Mouse (Mus musculus) c-Kit-positive CD71-positive TER-119-positive erythroid progenitor cells, embryonic 14.5 days (primary cell): ENCODE data around the gene Wipf1.
"Not testable (repeated sequence)": the region's sequence is repeated elsewhere in the genome, so short reads cannot be mapped to it uniquely, and the experiment has no call there.

Experiments
- DNase-seq: peaks from one replicate; pipeline ENCODE4 v3.0.0-alpha.2; 2013; ENCODE audit warnings: low spot score

Gene Wipf1

GRCm38 (mm10) chr2:73507886-73508285 lies 21.6 kb downstream of the Wipf1 start:
- no peak for DNase-seq

GRCm38 (mm10) chr2:73506337-73506736 lies 23.2 kb downstream of the Wipf1 start:
- not testable (repeated sequence) for DNase-seq

- DNase-seq: peak; percentile 34
Observed at GRCm38 (mm10) chr2:73502863-73503429, 26.6 kb downstream of the Wipf1 start.

GRCm38 (mm10) chr2:73500864-73501263 lies 28.7 kb downstream of the Wipf1 start:
- no peak for DNase-seq

- no peak for DNase-seq
Observed at GRCm38 (mm10) chr2:73498322-73498721, 31.2 kb downstream of the Wipf1 start.

- no peak for DNase-seq
Observed at GRCm38 (mm10) chr2:73497572-73497971, 32.0 kb downstream of the Wipf1 start.

GRCm38 (mm10) chr2:73496944-73497343 lies 32.6 kb downstream of the Wipf1 start:
- DNase-seq: peak; percentile 35

GRCm38 (mm10) chr2:73496329-73496685 lies 33.2 kb downstream of the Wipf1 start:
- no peak for DNase-seq

GRCm38 (mm10) chr2:73495617-73496328 lies 33.8 kb downstream of the Wipf1 start:
- DNase-seq: peak; percentile 25

- DNase-seq: no peak
Observed at GRCm38 (mm10) chr2:73493517-73493916, 36.0 kb downstream of the Wipf1 start.

GRCm38 (mm10) chr2:73491442-73492241 lies 37.9 kb downstream of the Wipf1 start:
- DNase-seq: peak; percentile 66

GRCm38 (mm10) chr2:73490466-73490865 lies 39.1 kb downstream of the Wipf1 start:
- DNase-seq: no peak

- DNase-seq: no peak
Observed at GRCm38 (mm10) chr2:73486120-73486601, 43.4 kb downstream of the Wipf1 start.

- peak; percentile 80 for DNase-seq
Observed at GRCm38 (mm10) chr2:73485236-73486119, 44.1 kb downstream of the Wipf1 start.

- no peak for DNase-seq
Observed at GRCm38 (mm10) chr2:73484561-73485235, 44.8 kb downstream of the Wipf1 start.

GRCm38 (mm10) chr2:73478805-73479204 lies 50.7 kb downstream of the Wipf1 start:
- DNase-seq: no peak

GRCm38 (mm10) chr2:73477501-73477900 lies 52.0 kb downstream of the Wipf1 start:
- DNase-seq: no peak

GRCm38 (mm10) chr2:73475519-73475918 lies 54.0 kb downstream of the Wipf1 start:
- DNase-seq: no peak

GRCm38 (mm10) chr2:73472130-73472529 lies 57.4 kb downstream of the Wipf1 start:
- no peak for DNase-seq

GRCm38 (mm10) chr2:73470146-73470630 lies 59.3 kb downstream of the Wipf1 start:
- no peak for DNase-seq

- DNase-seq: no peak
Observed at GRCm38 (mm10) chr2:73469552-73469951, 60.0 kb downstream of the Wipf1 start.
